Mouse (Mus musculus) midbrain, embryonic 15.5 days (tissue): ENCODE measurements at regions not wholly inside any gene's neighbourhood (a gene's known extent, or its start where the extent isn't known, plus 50 kb on each side); places are given as distances from the start of the nearest gene placed in this dataset.
A peak's percentile ranks its signal among the peaks of the same experiment; 100 is the strongest.

Experiments used
- ATAC-seq: fragments of 200-750 bp; cut with Nextera tagmentation; replicated peaks from 2 replicates; pipeline ENCODE4 v1.8.0; 2017; ENCODE audit warnings: moderate TSS enrichment
- H3K27ac ChIP-seq: fragments of 300-500 bp; sonication (generic); 2 replicates; pipeline ENCODE4 v1.5.1; 2015; ENCODE audit warnings: mild to moderate bottlenecking, inconsistent platforms
- H3K27me3 ChIP-seq: fragments of 300-500 bp; sonication (generic); replicated peaks from 2 replicates; pipeline ENCODE4 v1.6.1; 2015; ENCODE audit warnings: inconsistent platforms
- H3K36me3 ChIP-seq: fragments of 300-500 bp; sonication (generic); replicated peaks from 2 replicates; pipeline ENCODE4 v1.6.1; 2015; ENCODE audit warnings: inconsistent platforms
- H3K4me1 ChIP-seq: fragments of 300-500 bp; sonication (generic); 2 replicates; pipeline ENCODE4 v1.6.1; 2015; ENCODE audit warnings: inconsistent platforms
- H3K4me2 ChIP-seq: fragments of 300-500 bp; sonication (generic); 2 replicates; pipeline ENCODE4 v1.6.1; 2015; ENCODE audit warnings: inconsistent platforms, mild to moderate bottlenecking, moderate library complexity
- H3K4me3 ChIP-seq: fragments of 300-500 bp; sonication (generic); 2 replicates; pipeline ENCODE4 v1.5.1; 2015; ENCODE audit warnings: mild to moderate bottlenecking, inconsistent platforms
- H3K9ac ChIP-seq: fragments of 300-500 bp; sonication (generic); 2 replicates; pipeline ENCODE4 v1.6.1; 2015; ENCODE audit warnings: mild to moderate bottlenecking, inconsistent platforms
- H3K9me3 ChIP-seq: fragments of 300-500 bp; sonication (generic); 2 replicates; pipeline ENCODE4 v1.6.1; 2016; ENCODE audit warnings: inconsistent platforms
- WGBS: fragments of 180-500 bp; shearing (Covaris S2); methylation state at CpG from one replicate; pipeline ENCODE4 v1.1.7; 2015; ENCODE audit warnings: mixed read lengths; 5-methylcytosine and 5-hydroxymethylcytosine counted together

DNA sequence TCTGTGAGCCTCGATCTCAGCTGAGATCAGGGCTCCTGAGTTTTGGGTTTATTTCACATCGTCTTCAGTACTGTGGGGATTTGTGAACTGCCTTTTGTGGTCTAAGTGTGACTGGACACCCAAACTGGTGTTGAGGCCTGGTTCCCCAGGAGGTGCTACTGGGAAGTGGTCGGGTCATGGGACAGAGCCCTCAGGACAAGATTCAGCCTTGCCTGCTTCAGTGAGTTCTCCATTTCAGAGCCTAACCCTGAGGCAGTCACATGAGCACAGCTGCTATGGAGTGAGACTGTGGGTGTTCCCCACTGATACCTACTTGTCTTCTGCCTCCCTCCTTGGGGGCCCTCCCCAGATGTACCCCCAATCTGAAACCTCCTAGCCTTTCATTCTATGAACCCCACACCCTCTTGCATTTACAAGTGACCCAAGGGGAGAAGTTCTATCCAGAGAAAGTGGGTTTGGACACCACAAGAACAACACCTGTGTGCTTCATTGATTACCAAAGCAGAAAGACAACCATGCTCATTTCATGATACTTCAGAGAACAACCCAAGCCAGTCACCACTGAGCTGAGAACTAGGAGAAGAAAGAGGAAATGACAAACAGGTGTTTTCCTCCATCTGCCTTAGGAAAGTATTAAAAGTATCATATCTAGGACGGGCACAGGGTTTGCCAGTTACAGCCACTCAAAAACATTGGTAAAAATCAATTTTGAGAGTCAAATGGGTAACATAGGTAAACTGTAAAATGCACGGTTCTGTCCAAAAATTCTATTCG is 255.8 kb downstream of the Tle3 start:
- WGBS = 89% methylated on average over 6 of the region's 6 CpGs
- no peak for ATAC-seq
- H3K4me2 ChIP-seq = no peak overlapping the region

DNA sequence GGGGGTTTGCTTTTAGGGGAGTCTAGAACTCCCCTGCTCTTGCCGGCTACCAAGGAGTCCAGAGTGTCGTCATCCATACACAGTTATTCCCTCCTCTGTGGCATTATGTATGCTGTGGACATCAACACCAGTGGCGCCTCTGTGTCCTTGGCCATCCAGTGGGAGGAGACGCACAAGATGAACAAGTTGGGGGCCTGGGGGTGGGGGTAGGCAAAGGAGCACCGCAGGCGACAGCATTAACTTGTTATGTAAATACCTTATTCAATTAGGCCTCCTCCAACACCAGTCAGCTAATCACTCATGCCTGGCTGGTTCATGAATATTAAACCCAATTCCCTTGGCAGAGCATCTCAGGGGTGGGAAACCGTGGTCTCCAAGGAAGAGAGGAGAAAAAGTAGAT is 250.8 kb downstream of the Tle3 start:
- Histone ChIP-seq H3K36me3 (no peaks in the 10 kb centered on the region), H3K9ac (no peak overlapping the region), H3K4me3 (no peak overlapping the region), H3K27me3 (no peaks in the 10 kb centered on the region; the same call in 1 of the 2 replicates), H3K9me3 (no peaks in the 10 kb centered on the region), H3K27ac (no peak overlapping the region), H3K4me1 (peaks cover 36% of the 10 kb centered on the region), H3K4me2 (no peak overlapping the region)
- ATAC-seq = peak; percentile 49; the same call in 1 of the 2 replicates
- WGBS = 11% methylated on average over 7 of the region's 7 CpGs

More for the DNA sequence above, 255.8 kb downstream of the Tle3 start:
- Histone ChIP-seq H3K27ac (no peak overlapping the region), H3K4me3 (no peak overlapping the region), H3K36me3 (no peaks in the 10 kb centered on the region), H3K4me1 (peaks cover 14% of the 10 kb centered on the region), H3K9me3 (no peaks in the 10 kb centered on the region), H3K9ac (no peak overlapping the region), H3K27me3 (no peaks in the 10 kb centered on the region; the same call in 1 of the 2 replicates)

GRCm38 (mm10) chr9:61621939-61622338 is 249.8 kb downstream of the Tle3 start:
- H3K36me3 ChIP-seq = no peaks in the 10 kb centered on the region
- no peak overlapping the region for H3K27ac ChIP-seq
- WGBS = 71% methylated on average over 5 of the region's 5 CpGs

GRCm38 (mm10) chr9:61620786-61621185 is 248.6 kb downstream of the Tle3 start:
- no peaks in the 10 kb centered on the region for H3K36me3 ChIP-seq
- WGBS = 70% methylated on average over 2 of the region's 2 CpGs
- H3K4me1 ChIP-seq = peaks cover 36% of the 10 kb centered on the region
- H3K4me2 ChIP-seq = no peak overlapping the region
- H3K27ac ChIP-seq = no peak overlapping the region
- no peak overlapping the region for H3K9ac ChIP-seq
- H3K4me3 ChIP-seq = no peak overlapping the region
- no peak for ATAC-seq
- no peaks in the 10 kb centered on the region for H3K9me3 ChIP-seq
- no peaks in the 10 kb centered on the region; the same call in 1 of the 2 replicates for H3K27me3 ChIP-seq

More at GRCm38 (mm10) chr9:61621939-61622338, 249.8 kb downstream of the Tle3 start:
- no peak overlapping the region for H3K4me3 ChIP-seq
- no peaks in the 10 kb centered on the region; the same call in 1 of the 2 replicates for H3K27me3 ChIP-seq
- H3K9ac ChIP-seq = no peak overlapping the region
- H3K4me1 ChIP-seq = peaks cover 36% of the 10 kb centered on the region
- ATAC-seq = no peak
- no peak overlapping the region for H3K4me2 ChIP-seq
- H3K9me3 ChIP-seq = no peaks in the 10 kb centered on the region

- H3K9ac ChIP-seq = no peak overlapping the region
- no peaks in the 10 kb centered on the region for H3K36me3 ChIP-seq
- no peak overlapping the region for H3K4me3 ChIP-seq
- no peaks in the 10 kb centered on the region for H3K9me3 ChIP-seq
- no peak for ATAC-seq
- peaks cover 36% of the 10 kb centered on the region for H3K4me1 ChIP-seq
- H3K27me3 ChIP-seq = no peaks in the 10 kb centered on the region; the same call in 1 of the 2 replicates
- H3K27ac ChIP-seq = no peak overlapping the region
- 41% methylated on average over 4 of the region's 4 CpGs for WGBS
- no peak overlapping the region for H3K4me2 ChIP-seq
Observed at GRCm38 (mm10) chr9:61620105-61620504, 247.9 kb downstream of the Tle3 start.

DNA sequence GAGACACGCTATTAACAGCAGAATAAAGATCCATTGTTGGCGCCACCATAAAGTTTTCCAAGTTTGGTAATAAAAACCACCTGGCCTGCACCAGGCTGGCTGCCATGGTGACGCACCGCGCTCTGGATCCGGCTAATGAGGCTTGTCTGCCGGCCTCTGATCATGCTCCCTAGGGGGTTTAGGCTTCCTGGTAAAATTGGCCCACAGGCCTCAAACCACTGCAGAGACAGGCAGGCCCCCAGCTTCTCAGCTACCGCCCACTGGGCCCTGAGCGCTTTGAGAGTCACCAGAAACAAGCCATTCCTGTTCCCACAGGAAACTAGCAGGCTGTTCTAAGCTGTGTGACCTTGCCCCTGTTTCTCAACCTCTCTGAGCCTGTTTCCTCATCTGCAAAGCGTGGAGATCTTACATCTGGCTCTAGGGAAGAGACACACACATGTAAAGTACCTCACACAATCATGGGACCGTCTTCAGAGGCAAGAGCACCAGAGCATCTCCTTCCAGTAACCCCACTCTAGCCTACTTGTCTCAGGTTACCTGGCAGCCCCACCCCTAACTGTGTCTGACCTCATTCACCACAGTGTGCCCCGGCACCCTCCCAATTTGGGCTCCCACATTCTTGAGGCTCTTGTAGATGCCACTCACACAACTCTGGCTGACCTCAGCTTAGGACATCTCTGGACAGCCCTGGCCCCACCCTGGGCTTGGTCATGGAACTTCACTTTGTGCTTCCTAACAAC is 246.5 kb downstream of the Tle3 start:
- no peak; the same call in 1 of the 2 replicates for ATAC-seq
- Histone ChIP-seq H3K27me3 (no peaks in the 10 kb centered on the region), H3K4me3 (no peak overlapping the region), H3K36me3 (no peaks in the 10 kb centered on the region), H3K9ac (no peak overlapping the region), H3K9me3 (no peaks in the 10 kb centered on the region), H3K4me1 (peaks cover 28% of the 10 kb centered on the region), H3K4me2 (no peak overlapping the region), H3K27ac (no peak overlapping the region)
- WGBS = 33% methylated on average over 12 of the region's 12 CpGs

DNA sequence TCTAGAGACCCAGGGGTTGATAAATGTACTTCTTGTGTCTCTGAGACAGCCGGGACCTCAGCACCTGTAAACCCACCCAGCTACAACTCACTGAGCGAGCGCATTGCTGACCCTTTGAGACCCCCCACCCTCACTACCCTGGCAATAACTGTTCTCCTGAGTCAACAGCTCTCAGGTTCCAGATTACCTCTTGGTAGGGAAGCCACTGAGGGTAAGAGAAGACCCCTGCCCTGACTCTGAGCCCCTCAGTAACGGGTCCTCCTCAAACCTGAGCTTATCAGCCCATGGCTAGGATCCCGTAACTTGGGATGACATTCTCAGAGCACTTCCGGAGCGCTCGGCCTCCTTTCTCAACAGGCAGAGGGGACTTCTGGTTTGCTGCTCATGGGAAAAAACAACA is 245.8 kb downstream of the Tle3 start:
- WGBS = 69% methylated on average over 8 of the region's 8 CpGs
- Histone ChIP-seq H3K9me3 (no peaks in the 10 kb centered on the region), H3K9ac (no peak overlapping the region), H3K36me3 (no peaks in the 10 kb centered on the region), H3K27me3 (no peaks in the 10 kb centered on the region), H3K4me1 (peaks cover 22% of the 10 kb centered on the region), H3K4me2 (no peak overlapping the region), H3K27ac (no peak overlapping the region), H3K4me3 (no peak overlapping the region)
- ATAC-seq = no peak

DNA sequence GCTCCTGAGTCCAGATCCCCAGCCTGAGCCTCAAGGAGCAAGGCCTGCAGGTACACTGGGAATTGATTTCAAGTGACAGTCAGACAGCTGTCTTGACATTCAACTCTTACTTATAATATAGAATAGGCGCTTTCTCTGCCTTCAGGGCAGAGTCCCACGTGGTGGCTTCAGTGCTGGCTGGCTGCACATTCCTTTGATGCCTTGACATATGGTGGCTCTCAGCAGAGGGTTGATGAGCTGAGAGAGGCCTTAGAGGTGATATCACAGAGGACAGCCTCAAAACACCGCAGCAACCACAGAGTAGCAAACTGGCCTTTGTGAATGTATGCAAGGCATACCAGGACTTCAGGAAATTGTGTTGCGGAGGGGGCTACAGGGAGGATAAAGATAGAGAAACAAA is 243.4 kb downstream of the Tle3 start:
- 44% methylated on average over 4 of the region's 4 CpGs for WGBS
- no peak overlapping the region for H3K4me3 ChIP-seq
- no peak overlapping the region for H3K4me2 ChIP-seq
- no peaks in the 10 kb centered on the region for H3K27me3 ChIP-seq
- no peak overlapping the region for H3K27ac ChIP-seq
- H3K4me1 ChIP-seq = 0 out of 2 replicates have a peak, but pooled peaks cover 7% of the 10 kb centered on the region
- no peaks in the 10 kb centered on the region for H3K9me3 ChIP-seq
- no peak for ATAC-seq
- no peak overlapping the region for H3K9ac ChIP-seq
- H3K36me3 ChIP-seq = no peaks in the 10 kb centered on the region

- ATAC-seq = no peak
Observed at GRCm38 (mm10) chr9:61607576-61607975, 235.4 kb downstream of the Tle3 start.

DNA sequence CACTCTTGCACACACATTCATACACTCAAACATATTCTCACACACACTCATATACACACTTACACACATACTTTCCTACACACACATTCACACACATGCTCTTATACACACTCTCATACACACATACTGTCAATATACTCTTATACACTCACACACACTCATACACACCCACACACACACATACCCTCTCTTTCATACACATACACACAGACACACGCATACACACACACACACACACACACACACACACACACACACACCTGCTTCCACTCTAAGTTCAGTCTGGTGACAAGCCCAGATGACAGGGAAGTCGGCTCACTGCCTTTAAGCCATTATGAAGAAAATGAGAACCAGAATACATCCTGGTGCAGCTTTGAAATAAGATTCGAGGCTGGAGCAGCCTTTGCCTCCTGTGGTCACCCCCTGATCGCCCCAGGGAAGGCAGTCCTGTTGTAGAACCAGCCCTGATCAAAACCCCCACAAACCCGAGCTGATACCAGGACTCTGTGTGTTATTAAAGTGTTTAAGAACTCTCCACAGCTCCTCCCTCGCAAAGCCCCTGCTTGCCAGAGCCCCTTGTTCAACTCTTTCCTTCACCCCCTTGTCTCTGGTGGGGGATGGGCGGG is 230.3 kb downstream of the Tle3 start:
- Histone ChIP-seq H3K9me3 (no peaks in the 10 kb centered on the region), H3K9ac (no peak overlapping the region), H3K4me3 (no peak overlapping the region), H3K27me3 (0 out of 2 replicates have a peak, but pooled peaks cover 9% of the 10 kb centered on the region), H3K27ac (no peak overlapping the region), H3K4me2 (no peak overlapping the region), H3K4me1 (peaks cover 11% of the 10 kb centered on the region), H3K36me3 (no peaks in the 10 kb centered on the region)
- 51% methylated on average over 7 of the region's 7 CpGs for WGBS
- no peak for ATAC-seq

More at GRCm38 (mm10) chr9:61607576-61607975, 235.4 kb downstream of the Tle3 start:
- Histone ChIP-seq H3K4me3 (no peak overlapping the region), H3K27ac (no peak overlapping the region), H3K36me3 (no peaks in the 10 kb centered on the region), H3K27me3 (0 out of 2 replicates have a peak, but pooled peaks cover 4% of the 10 kb centered on the region), H3K9me3 (no peaks in the 10 kb centered on the region), H3K9ac (no peak overlapping the region), H3K4me2 (no peak overlapping the region), H3K4me1 (peaks cover 8% of the 10 kb centered on the region)
- WGBS = 79% methylated on average over 5 of the region's 5 CpGs

- H3K36me3 ChIP-seq = no peaks in the 10 kb centered on the region
- no peak for ATAC-seq
- H3K4me3 ChIP-seq = no peak overlapping the region
- H3K4me1 ChIP-seq = peaks cover 13% of the 10 kb centered on the region
- H3K9ac ChIP-seq = no peak overlapping the region
- no peak overlapping the region for H3K4me2 ChIP-seq
- WGBS = 72% methylated on average over 6 of the region's 6 CpGs
- no peaks in the 10 kb centered on the region for H3K9me3 ChIP-seq
- H3K27ac ChIP-seq = no peak overlapping the region
- 0 out of 2 replicates have a peak, but pooled peaks cover 9% of the 10 kb centered on the region for H3K27me3 ChIP-seq
Observed at GRCm38 (mm10) chr9:61601911-61602310, 229.7 kb downstream of the Tle3 start.

- H3K27ac ChIP-seq = no peak overlapping the region
- H3K36me3 ChIP-seq = no peaks in the 10 kb centered on the region
- 23% methylated on average over 7 of the region's 7 CpGs for WGBS
- no peak overlapping the region for H3K9ac ChIP-seq
- no peak for ATAC-seq
- H3K4me2 ChIP-seq = no peak overlapping the region
- no peaks in the 10 kb centered on the region for H3K9me3 ChIP-seq
- peaks cover 16% of the 10 kb centered on the region for H3K4me1 ChIP-seq
- H3K27me3 ChIP-seq = 0 out of 2 replicates have a peak, but pooled peaks cover 5% of the 10 kb centered on the region
- no peak overlapping the region for H3K4me3 ChIP-seq
Observed at GRCm38 (mm10) chr9:61597287-61597686, 225.1 kb downstream of the Tle3 start.
